ENCODE assay signal across 9 mouse cellular contexts in the genomic region with DNA sequence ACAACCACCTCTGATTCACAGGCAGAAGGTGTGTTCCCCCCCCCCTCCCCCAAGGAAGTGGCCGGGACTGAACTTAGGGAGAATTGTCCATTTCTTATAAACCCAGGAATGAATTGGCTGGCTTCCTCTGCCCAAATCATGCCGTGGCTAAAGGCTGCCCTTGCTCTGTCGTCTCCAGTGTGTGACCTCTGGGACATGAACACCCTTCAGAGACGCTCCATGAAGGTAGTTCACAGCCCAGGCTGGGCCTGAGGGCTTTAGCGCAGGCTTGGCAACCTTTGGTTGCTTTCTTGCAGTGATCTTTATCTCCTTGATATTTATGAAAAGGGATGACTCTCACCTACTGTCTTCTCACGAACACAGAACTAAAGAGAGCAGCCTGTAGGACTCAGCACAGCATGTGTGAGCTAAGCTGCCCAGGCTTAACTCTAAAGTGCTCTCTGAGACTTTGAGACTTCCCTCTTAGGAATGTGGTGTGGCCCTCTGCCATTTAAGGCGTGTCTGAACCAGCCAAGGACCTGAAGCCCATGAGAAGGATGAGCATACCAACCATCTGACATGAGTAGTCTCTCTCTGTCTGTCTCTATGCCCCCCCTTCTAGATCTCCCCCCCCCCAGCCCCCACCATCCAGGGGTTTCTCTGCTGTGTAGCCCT. TPM values are rescaled to one million over a fixed set of nuclear protein-coding genes. Genes with fewer than 3 reads are reported as not detected.
DNase-seq lines count a peak whose midpoint lies in the region; ATAC-seq and TF ChIP-seq lines count a peak whose summit lies in the region.
"Had no signal": no experiment of that assay in that cellular context is flagged by ENCODE, and none has a peak within 500 bp of the region (broad histone marks: within the 10 kb centered on the region; RNA-seq: fewer than 3 reads in every experiment).

No protein-coding gene starts in this region.

- intact Hi-C loops in left cerebral cortex, postnatal 36 days (cut with DNase I): no loop called here

- no peak for TF ChIP-seq CTCF in hindbrain, postnatal 0 days (IDR thresholded peaks at IDR 0.05; ENCODE audit: low read depth)

- no peak overlapping the region for H3ac ChIP-seq in myocyte (ENCODE audit: control insufficient read depth, insufficient read length)

- peak; percentile 53; the same call in 1 of the 2 replicates for ATAC-seq in hindbrain, postnatal 0 days
- no peak for ATAC-seq in hindbrain, embryonic 13.5 days (ENCODE audit: low FRiP score)

- DNase-seq in hindbrain, postnatal 0 days (ENCODE audit: low spot score): no peak
- peak; percentile 70 for DNase-seq in R1 (ENCODE audit: low read depth, low spot score)
- peak; percentile 79 to 83 for DNase-seq in kidney, postnatal 25 days
- DNase-seq in left cerebral cortex, postnatal 36 days (ENCODE audit: low spot score in 2 of 2): no peak
- DNase-seq in cerebellum, postnatal 25 days: no peak
- no peak for DNase-seq in cerebellum, adult 9-10 months

- peak overlapping the region; percentile 34; the same call in 1 of the 2 replicates for H3K4me2 ChIP-seq in hindbrain, postnatal 0 days (ENCODE audit: low read depth, low read length)
- H3K4me2 ChIP-seq in hindbrain, embryonic 13.5 days: no peak overlapping the region
- H3K4me2 ChIP-seq in myocyte (ENCODE audit: low read depth): peak overlapping the region; percentile 79

- TF ChIP-seq POLR2A in myocyte (IDR thresholded peaks at IDR 0.05; ENCODE audit: insufficient read length, low read depth): no peak

- WGBS in hindbrain, postnatal 0 days: 67% methylated on average over 7 of the region's 7 CpGs
- 69% methylated on average over 7 of the region's 7 CpGs for WGBS in hindbrain, embryonic 13.5 days

- no peaks in the 10 kb centered on the region for H3K27me3 ChIP-seq in hindbrain, postnatal 0 days (ENCODE audit: insufficient read depth, low read length)
- H3K27me3 ChIP-seq in hindbrain, embryonic 13.5 days: no peaks in the 10 kb centered on the region
- H3K27me3 ChIP-seq in myocyte (ENCODE audit: control insufficient read depth, insufficient read depth, insufficient read length): no peaks in the 10 kb centered on the region

- H3K9me3 ChIP-seq in hindbrain, postnatal 0 days (ENCODE audit: low read length): no peaks in the 10 kb centered on the region
- H3K9me3 ChIP-seq in hindbrain, embryonic 13.5 days: 0 out of 2 replicates have a peak, but pooled peaks cover 4% of the 10 kb centered on the region

- no peaks in the 10 kb centered on the region for H3K4me1 ChIP-seq in hindbrain, postnatal 0 days (ENCODE audit: insufficient read depth, low read length)
- 0 out of 2 replicates have a peak, but pooled peaks cover 5% of the 10 kb centered on the region for H3K4me1 ChIP-seq in hindbrain, embryonic 13.5 days (replicated peaks)

- H3K4me3 ChIP-seq in hindbrain, postnatal 0 days (ENCODE audit: low read length): no peak overlapping the region
- H3K4me3 ChIP-seq in hindbrain, embryonic 13.5 days: no peak overlapping the region
- H3K4me3 ChIP-seq in myocyte: no peak overlapping the region

- H3K27ac ChIP-seq in hindbrain, postnatal 0 days: no peak overlapping the region
- H3K27ac ChIP-seq in hindbrain, embryonic 13.5 days: no peak overlapping the region

- H3K9ac ChIP-seq in hindbrain, postnatal 0 days (replicated peaks; ENCODE audit: low read length): no peak overlapping the region
- no peak overlapping the region for H3K9ac ChIP-seq in hindbrain, embryonic 13.5 days

- no peaks in the 10 kb centered on the region for H3K79me2 ChIP-seq in myocyte (ENCODE audit: control insufficient read depth, insufficient read depth)

- H3K36me3 ChIP-seq in hindbrain, postnatal 0 days (ENCODE audit: insufficient read depth, low read length): no peaks in the 10 kb centered on the region
- no peaks in the 10 kb centered on the region for H3K36me3 ChIP-seq in hindbrain, embryonic 13.5 days
- H3K36me3 ChIP-seq in myocyte (ENCODE audit: control insufficient read depth, insufficient read depth): no peaks in the 10 kb centered on the region

TF ChIP-seq in myocyte, 11 proteins besides CTCF, POLR2A, EP300 and RAD21:
- TF ChIP-seq CEBPB (IDR thresholded peaks at IDR 0.05; ENCODE audit: insufficient read depth, poor library complexity, severe bottlenecking) (no peak), POLR2AphosphoS2 (IDR thresholded peaks at IDR 0.05; ENCODE audit: insufficient read length, low read depth) (no peak), MAX (IDR thresholded peaks at IDR 0.05; ENCODE audit: low read depth) (no peak), USF1 (IDR thresholded peaks at IDR 0.05; ENCODE audit: low read depth) (no peak), TCF12 (IDR thresholded peaks at IDR 0.05; ENCODE audit: insufficient read depth, poor library complexity, severe bottlenecking) (no peak)

RNA-seq across cellular contexts. Expression of gene Pdzk1, which starts 15.4 kb away (rescaled TPM):
- 0.05 TPM in 1 of 2 replicates, not detected in the other for total RNA-seq in hindbrain, postnatal 0 days (2014; rRNA removed)
- polyA plus RNA-seq in hindbrain, postnatal 0 days (2015; fragmentation: Nextera tagmentation; extraction: Ambion mirVana): 0.24 TPM in 1 of 2 replicates, not detected in the other
- polyA plus RNA-seq in hindbrain, embryonic 13.5 days (2015; fragmentation: Nextera tagmentation; extraction: Ambion mirVana): not detected in 2 replicates
- 0.08 TPM for polyA plus RNA-seq in myocyte (2012; fragmentation: generic; extraction: Trizol)
- total RNA-seq in left cerebral cortex, postnatal 36 days (2021): under 1 TPM; 0.15 to 0.34 TPM
- polyA plus RNA-seq: embryonic facial prominence, embryonic 11.5 days had no signal

RNA-seq across cellular contexts. Expression of gene Cd160, which starts 15.4 kb away (rescaled TPM):
- not detected in 2 replicates for total RNA-seq in hindbrain, postnatal 0 days (2014; rRNA removed)
- 0.06 and 0.13 TPM in 2 replicates for polyA plus RNA-seq in hindbrain, postnatal 0 days (2015; fragmentation: Nextera tagmentation; extraction: Ambion mirVana)
- polyA plus RNA-seq in hindbrain, embryonic 13.5 days (2015; fragmentation: Nextera tagmentation; extraction: Ambion mirVana): 0.19 and 0.30 TPM in 2 replicates
- polyA plus RNA-seq in myocyte (2012; fragmentation: generic; extraction: Trizol): 0.06 TPM
- not detected for total RNA-seq in left cerebral cortex, postnatal 36 days (2021)
- polyA plus RNA-seq: embryonic facial prominence, embryonic 11.5 days had no signal

Comparison
In these comparisons a context has a peak if more than half of its experiments do, and no peak if none do; other contexts are left out.
1. DNase-seq: peak in R1 (single experiment) and kidney, postnatal 25 days (2 of 2); none in hindbrain, postnatal 0 days (single experiment), left cerebral cortex, postnatal 36 days (0 of 2), cerebellum, postnatal 25 days (0 of 2) and cerebellum, adult 9-10 months (single experiment).